Mouse (Mus musculus): ENCODE measurements around the gene Mrps15. TPM values are rescaled to one million over a fixed set of nuclear protein-coding genes. Genes with fewer than 3 reads are reported as not detected.
A peak's percentile ranks its signal among the peaks of the same experiment; 100 is the strongest.

The Mrps15 gene
- total RNA-seq (2021), result 10 to 100 TPM; 57.4 to 57.7 TPM
- long read RNA-seq, experiment 1, transcript Mrps15-201 (8 exons, 937 nt), result major isoform, 64 of 70 reads
- long read RNA-seq, experiment 1, partial matches to known transcripts, result 1 of 70 reads
- long read RNA-seq, experiment 1, other reads (novel, unspliced or antisense), result 5 of 70 reads
- long read RNA-seq, experiment 2, transcript Mrps15-201 (8 exons, 937 nt), result major isoform, 43 of 49 reads
- long read RNA-seq, experiment 2, partial matches to known transcripts, result 2 of 49 reads
- long read RNA-seq, experiment 2, other reads (novel, unspliced or antisense), result 4 of 49 reads

GRCm38 (mm10) chr4:126046851-126047585 is at the start of gene Mrps15:
Gene Mrps15, plus strand, starts transcription at chr4:126046925.
- peak; percentile 68 to 87 for DNase-seq (ENCODE audit: low spot score in 2 of 2)

DNA sequence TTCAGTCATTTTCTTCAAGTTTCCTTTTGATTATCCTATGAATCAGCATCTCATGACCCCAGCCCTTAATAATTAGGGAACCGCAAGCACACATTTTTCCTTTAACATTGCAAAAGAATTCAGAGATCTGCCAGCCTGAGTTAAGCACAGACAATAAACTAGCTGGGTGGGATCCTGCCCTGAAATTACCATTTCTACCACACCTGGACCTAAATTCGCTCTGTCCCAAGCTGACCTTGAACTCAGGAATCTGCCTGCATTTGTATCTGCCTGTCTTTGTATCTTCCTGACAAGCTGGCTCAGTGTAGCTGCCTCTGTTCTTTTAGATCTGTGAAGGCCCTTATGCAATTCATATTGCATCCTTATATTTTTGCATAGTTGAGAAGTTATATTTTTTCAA is 48.9 kb upstream of the Mrps15 start:
- DNase-seq (ENCODE audit: low spot score in 2 of 2), result no peak

GRCm38 (mm10) chr4:126001311-126002199 is 45.2 kb upstream of the Mrps15 start:
- no peak for DNase-seq (ENCODE audit: low spot score in 2 of 2)

DNA sequence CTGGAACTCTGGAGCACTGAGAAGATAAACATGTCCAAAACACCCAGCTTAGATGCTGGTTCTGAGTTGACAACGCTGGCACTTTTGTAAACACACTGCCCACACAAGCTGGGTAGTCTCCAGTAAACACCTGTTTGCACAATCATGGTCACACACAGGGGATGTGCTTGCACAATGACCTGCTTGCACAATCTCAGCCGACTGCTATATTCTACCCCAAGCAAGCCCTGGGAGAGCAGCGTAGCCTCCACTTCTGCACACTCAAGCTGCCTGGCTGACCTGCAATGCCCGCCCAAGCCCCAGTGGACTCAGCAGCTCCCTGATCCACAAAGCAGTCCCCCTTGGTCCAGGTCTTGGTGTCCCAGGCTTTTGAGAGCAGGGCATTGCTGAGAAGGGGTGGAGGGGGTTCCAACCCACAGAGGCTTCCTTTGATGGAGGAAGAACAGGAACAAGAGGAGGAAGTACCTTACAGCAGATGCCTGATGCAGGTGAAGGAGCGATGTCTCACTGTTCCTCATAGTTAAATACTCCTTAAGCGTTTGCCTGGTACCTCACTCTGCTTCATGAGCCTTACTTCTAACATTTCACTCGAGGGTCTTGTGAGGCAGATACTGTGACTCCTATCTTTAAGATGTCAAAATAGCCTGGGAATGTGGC is 28.9 kb upstream of the Mrps15 start:
- DNase-seq (ENCODE audit: low spot score in 2 of 2), result no peak

GRCm38 (mm10) chr4:126018966-126019538 is 27.7 kb upstream of the Mrps15 start:
- DNase-seq (ENCODE audit: low spot score in 2 of 2), result no peak

DNA sequence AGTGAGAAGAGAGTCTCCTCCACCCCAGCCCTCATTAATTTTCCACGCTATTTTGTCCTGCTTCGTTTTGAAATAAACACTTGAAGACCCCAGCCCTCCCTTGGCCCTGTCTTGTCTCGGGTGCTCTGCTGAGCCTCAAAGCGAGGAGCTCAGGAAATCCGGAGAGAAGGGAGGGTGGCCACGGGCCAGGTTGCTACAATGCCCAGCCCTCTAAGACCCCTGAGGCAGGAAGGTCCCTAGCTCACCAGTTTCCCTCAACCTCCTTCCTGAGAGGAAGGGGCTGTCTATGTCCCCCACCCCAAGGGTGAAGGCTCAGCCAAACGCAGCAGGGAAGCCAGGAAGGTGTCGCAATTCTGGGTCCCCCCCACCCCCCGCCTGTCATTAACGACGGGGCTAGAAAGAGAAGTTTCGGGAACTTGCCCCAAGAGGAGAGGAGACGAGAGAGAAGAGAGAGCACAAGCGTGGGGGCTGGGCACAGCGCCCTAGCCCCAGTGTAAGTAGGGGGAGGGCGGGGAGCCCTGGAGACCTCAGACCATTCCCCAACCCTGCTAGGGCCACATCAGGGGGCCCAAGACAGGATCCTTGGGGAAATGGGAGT is 22.3 kb upstream of the Mrps15 start, which contains the start of gene Csf3r:
Gene Csf3r (plus strand): TSS at position 248 of the 598 bp plus-strand sequence.
- DNase-seq (ENCODE audit: low spot score in 2 of 2), result no peak

DNA sequence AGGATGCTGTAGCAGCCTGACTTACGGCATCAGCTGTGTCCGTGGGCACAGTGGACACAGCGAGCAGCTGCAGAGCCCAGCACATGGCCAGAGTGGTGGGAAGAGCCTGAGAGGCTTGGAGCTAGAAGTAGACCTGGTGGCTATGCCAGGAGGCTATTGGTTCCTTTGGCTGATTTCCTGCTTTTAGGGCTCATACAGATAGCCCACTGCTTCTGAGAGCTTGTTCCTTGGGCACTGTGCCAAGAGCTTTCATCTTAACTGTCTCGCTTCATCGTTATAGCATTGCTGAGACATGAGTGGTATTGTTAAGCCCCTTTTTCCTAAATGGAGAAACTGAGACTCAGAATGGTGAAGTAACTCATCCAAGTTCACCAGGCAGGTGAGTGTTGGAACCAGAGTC is 20.9 kb upstream of the Mrps15 start:
- DNase-seq (ENCODE audit: low spot score in 2 of 2), result no peak

DNA sequence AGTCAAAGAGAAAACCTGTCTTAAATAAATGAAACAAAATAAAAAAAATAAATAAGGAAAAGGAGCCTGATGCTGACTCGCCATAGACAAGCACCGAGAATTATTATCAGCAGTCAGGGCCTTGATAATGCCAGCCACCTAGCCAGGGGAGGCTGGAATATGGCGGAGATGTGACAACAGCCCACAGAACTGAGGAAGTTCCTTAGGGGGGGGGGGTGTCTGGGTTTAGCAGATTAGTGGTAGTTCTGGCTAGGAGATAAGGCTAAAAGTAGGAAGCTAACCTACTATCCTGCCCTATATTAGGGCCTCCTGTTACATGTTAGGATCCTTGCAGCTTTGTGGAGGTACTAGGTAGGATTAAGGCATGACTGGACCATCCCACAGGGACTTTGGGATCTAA is 18.7 kb upstream of the Mrps15 start:
- no peak for DNase-seq (ENCODE audit: low spot score in 2 of 2)

GRCm38 (mm10) chr4:126029042-126029441 is 17.7 kb upstream of the Mrps15 start:
- no peak for DNase-seq (ENCODE audit: low spot score in 2 of 2)

GRCm38 (mm10) chr4:126030705-126031104 is 16.0 kb upstream of the Mrps15 start:
- DNase-seq (ENCODE audit: low spot score in 2 of 2), result no peak

DNA sequence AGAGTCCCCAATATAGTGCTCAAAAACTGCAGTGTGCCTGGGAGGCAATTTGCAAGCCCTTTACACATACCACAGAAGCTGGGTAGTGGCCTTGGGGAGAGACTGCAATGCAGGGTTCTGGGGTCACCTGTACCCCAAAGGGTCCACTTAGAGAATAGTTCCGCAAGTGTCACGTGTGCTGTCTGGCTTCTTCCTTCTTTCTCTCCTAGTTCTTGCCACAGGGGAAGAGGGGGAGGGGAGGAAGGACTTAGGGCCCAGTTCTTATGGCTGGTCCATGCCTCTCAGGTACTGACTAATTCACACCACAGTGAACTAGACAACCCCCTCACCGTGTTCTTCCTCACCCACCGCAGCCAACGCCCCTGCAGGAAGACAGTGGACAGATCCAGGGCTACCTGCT is 11.3 kb upstream of the Mrps15 start:
- DNase-seq (ENCODE audit: low spot score in 2 of 2), result no peak

- DNase-seq (ENCODE audit: low spot score in 2 of 2), result no peak
Measured at GRCm38 (mm10) chr4:126051617-126052016, 4.9 kb downstream of the Mrps15 start.

DNA sequence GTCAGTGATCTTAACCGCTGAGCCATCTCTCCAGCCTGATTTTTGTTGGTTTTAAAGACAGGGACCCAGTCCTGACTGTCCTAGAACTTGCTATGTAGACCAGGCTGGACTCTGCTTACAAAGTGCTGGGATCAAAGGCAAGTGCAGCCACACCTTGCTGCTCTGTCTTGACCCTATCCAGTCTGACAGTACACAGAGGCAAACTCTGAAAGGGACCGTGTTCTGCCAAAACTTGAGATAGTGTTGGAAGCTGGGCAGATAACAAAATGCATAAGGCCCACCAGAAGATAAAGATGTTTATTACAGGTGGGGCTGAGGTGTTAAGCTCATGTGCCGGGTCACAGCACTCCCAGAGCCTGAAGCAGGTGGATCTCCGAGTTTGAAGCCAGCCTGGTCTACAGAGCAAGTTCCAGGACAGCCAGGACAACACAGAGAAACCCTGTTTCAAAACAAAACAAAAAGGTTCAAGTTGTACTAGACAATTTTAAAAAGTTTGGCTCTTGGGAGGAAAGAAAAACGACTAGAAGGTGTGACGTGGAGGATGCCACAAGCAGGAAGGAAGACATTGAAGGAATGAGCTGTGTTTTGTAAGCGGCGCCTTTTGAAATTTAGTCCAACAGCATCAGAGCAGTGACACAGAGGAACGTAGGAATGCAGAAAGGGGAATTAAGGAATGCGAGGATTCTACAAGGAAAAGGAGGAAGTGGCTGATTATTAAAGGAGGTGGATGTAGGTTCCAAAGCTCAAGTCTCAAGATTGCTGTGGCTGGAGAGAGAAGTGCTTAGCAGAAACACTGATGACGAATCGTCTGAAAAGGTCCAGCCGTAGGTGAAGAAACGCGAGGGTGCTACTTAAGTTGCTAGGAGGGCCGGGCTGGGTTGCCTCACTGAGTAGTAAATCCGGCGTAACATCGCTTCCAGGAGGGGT is 10.7 kb downstream of the Mrps15 start:
- DNase-seq (ENCODE audit: low spot score in 2 of 2), result no peak

- peak; percentile 72 to 86 for DNase-seq (ENCODE audit: low spot score in 2 of 2)
Measured at GRCm38 (mm10) chr4:126058134-126058996, 11.6 kb downstream of the Mrps15 start, which contains the start of gene Oscp1. Gene Oscp1, plus strand, starts transcription at chr4:126058565.

- no peak for DNase-seq (ENCODE audit: low spot score in 2 of 2)
Measured at GRCm38 (mm10) chr4:126058997-126059362, 12.3 kb downstream of the Mrps15 start.

DNA sequence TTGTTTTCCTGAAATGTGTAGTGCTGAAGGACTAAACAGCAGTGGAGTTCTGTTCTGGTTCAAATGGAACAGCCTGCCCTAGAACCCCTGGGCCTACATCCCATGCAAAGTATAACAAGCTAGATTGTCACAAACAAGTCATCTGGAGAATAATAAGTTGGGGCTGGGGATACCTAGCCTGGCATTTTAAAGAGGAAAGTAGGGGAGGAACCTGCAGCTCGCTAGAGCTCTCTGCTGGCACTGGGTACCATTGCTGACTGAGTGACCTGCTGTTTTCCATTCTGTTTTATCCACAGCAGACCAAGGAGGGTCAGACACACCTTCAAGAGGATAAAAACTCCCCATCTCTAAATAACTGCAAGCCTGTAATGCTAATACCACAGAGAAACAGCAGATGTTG is 16.1 kb downstream of the Mrps15 start:
- DNase-seq (ENCODE audit: low spot score in 2 of 2), result no peak

DNA sequence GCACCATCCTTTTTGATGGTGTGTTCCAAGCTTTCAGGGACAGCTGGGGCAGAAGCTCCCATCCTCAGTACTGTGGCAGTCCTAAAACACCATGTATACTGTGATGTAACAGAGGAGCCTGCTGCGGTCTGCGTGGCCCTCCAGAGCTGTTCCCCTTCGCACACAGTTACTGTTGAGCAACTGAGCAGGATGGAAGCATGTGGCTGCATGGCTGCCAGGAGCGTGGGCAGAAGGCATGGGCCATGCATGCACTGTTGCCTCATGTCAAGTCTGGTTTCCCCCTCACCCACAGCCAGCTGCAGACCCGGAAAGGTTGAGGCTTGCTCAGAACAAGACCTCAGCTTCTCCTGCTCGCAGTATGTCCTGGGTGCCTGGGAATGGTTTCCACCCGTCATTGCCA is 18.5 kb downstream of the Mrps15 start:
- no peak for DNase-seq (ENCODE audit: low spot score in 2 of 2)

GRCm38 (mm10) chr4:126067401-126068077 is 20.8 kb downstream of the Mrps15 start:
- DNase-seq (ENCODE audit: low spot score in 2 of 2), result no peak

Measured in gastrocnemius, postnatal 4 days (tissue).